Mouse (Mus musculus) kidney, adult 2 months (tissue): ENCODE measurements around the gene Elk3.

ENCODE experiments used
- CTCF ChIP-seq: fragments of 200-500 bp; conservative IDR thresholded peaks from 2 replicates; pipeline ENCODE4 v1.5.1; 2011; ENCODE audit warnings: low read depth, mild to moderate bottlenecking, control low read depth, low read length, moderate library complexity, mixed read lengths; ENCODE audit not compliant: insufficient read depth, insufficient read length
- POLR2A ChIP-seq: fragments of 200-500 bp; IDR thresholded peaks from one replicate; pipeline ENCODE4 v1.6.1; 2011; ENCODE audit warnings: low read depth, low read length, control low read depth

DNA sequence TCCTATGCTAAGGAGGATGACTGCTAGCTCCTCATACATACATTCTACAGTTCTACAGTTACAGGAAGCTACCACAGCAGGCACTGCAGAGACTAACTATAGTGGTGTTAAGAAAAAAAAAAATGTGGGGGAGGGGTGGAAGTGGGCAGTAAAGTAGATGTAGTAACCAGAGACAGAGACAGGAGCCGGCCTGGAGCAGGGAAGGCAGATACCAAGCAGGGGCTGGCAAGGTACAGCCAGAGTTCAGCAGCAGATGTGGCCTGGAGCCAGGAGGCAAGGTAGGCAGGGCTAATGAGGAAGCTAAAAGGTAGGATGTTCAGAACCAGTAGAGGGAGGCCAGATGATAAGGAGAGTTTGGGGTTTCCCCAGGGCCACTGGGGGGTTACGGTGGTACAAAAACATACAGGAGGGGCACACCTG, 36.6 kb downstream of the Elk3 start:
- TF ChIP-seq CTCF (no peak), POLR2A (no peak)
